Mouse (Mus musculus) cerebellum, adult 2 months (tissue): ENCODE measurements around the gene Tnfrsf14. TPM values are rescaled to one million over a fixed set of nuclear protein-coding genes. Genes with fewer than 3 reads are reported as not detected.
A peak's percentile ranks its signal among the peaks of the same experiment; 100 is the strongest.

ENCODE experiments used
- DNase-seq, 2 experiments: peaks; one replicate each; pipeline ENCODE4 v3.0.0; 2021
- H3K27ac ChIP-seq: fragments of 200-500 bp; 2 replicates; pipeline ENCODE4 v1.5.1; 2012; ENCODE audit warnings: low read length, control low read depth, inconsistent platforms; ENCODE audit not compliant: insufficient read depth
- H3K27me3 ChIP-seq: fragments of 200-500 bp; 2 replicates; pipeline ENCODE4 v1.6.1; 2012; ENCODE audit warnings: inconsistent platforms, mild to moderate bottlenecking, low read length, moderate library complexity; ENCODE audit not compliant: control insufficient read depth, insufficient read depth
- H3K4me1 ChIP-seq: fragments of 200-500 bp; 2 replicates; pipeline ENCODE4 v1.6.1; 2011; ENCODE audit warnings: low read length; ENCODE audit not compliant: control insufficient read depth, insufficient read depth
- H3K4me3 ChIP-seq: fragments of 200-500 bp; replicated peaks from 2 replicates; pipeline ENCODE3; 2011; ENCODE audit warnings: mild to moderate bottlenecking, low read depth, low read length, control low read depth; ENCODE audit not compliant: insufficient read depth
- CTCF ChIP-seq: fragments of 200-500 bp; IDR thresholded peaks from 2 replicates; pipeline ENCODE4 v1.5.1; 2011; ENCODE audit warnings: low read depth, mild to moderate bottlenecking, control low read depth, low read length, moderate library complexity, borderline replicate concordance; ENCODE audit not compliant: insufficient read depth
- POLR2A ChIP-seq: fragments of 200-500 bp; IDR thresholded peaks from 2 replicates; pipeline ENCODE4 v1.6.1; 2011; ENCODE audit warnings: low read length, control low read depth, borderline replicate concordance; ENCODE audit not compliant: insufficient read depth
- WGBS: fragments of 180-500 bp; shearing (Covaris S2); methylation state at CpG from one replicate; pipeline ENCODE4 v1.1.7; 2018; 5-methylcytosine and 5-hydroxymethylcytosine counted together
- polyA plus RNA-seq: library from polyadenylated mRNA; depleted of rRNA; stranded (reverse); fragments of >200 nt; gene quantifications from 2 replicates; pipeline ENCODE4 v1.2.3, GENCODE M21; 2012; rRNA removed

Tnfrsf14 gene
- 0.80 and 1.3 TPM in 2 replicates for polyA plus RNA-seq

- TF ChIP-seq POLR2A, result no peak
- TF ChIP-seq CTCF, result no peak
- no peak within 1 kb of the TSS for H3K4me3 ChIP-seq
Observed at GRCm38 (mm10) chr4:154928395-154929087, at the start of gene Tnfrsf14. Tnfrsf14 (minus strand) TSS chr4:154928563.

GRCm38 (mm10) chr4:154974163-154974611, 45.8 kb upstream of the Tnfrsf14 start:
- Histone ChIP-seq H3K27me3 (no peaks in the 10 kb centered on the region), H3K4me1 (peaks cover 6% of the 10 kb centered on the region), H3K4me3 (no peak overlapping the region), H3K27ac (no peak overlapping the region)
- WGBS, result 27% methylated on average over 11 of the region's 11 CpGs
- DNase-seq, result peak; percentile 43 to 52
- TF ChIP-seq POLR2A (no peak), CTCF (no peak)

More at GRCm38 (mm10) chr4:154928395-154929087, at the start of gene Tnfrsf14:
- 73% methylated on average over 12 of the region's 12 CpGs for WGBS
- no peak for DNase-seq
- Histone ChIP-seq H3K4me1 (no peaks in the 10 kb centered on the region), H3K27me3 (no peaks in the 10 kb centered on the region), H3K27ac (no peak within 1 kb of the TSS)

GRCm38 (mm10) chr4:154972546-154972945, 44.2 kb upstream of the Tnfrsf14 start:
- WGBS, result 93% methylated on average over 12 of the region's 12 CpGs
- Histone ChIP-seq H3K27ac (no peak overlapping the region), H3K4me1 (peaks cover 6% of the 10 kb centered on the region), H3K27me3 (no peaks in the 10 kb centered on the region), H3K4me3 (no peak overlapping the region)
- no peak for DNase-seq
- TF ChIP-seq CTCF (no peak), POLR2A (no peak)

- Histone ChIP-seq H3K27ac (no peak overlapping the region), H3K27me3 (no peaks in the 10 kb centered on the region), H3K4me1 (peaks cover 5% of the 10 kb centered on the region; the same call in 1 of the 2 replicates), H3K4me3 (no peak overlapping the region)
- DNase-seq, result peak; percentile 61 to 67
- WGBS, result 63% methylated on average over 5 of the region's 5 CpGs
- TF ChIP-seq CTCF (peak; percentile 56; the same call in 1 of the 2 replicates), POLR2A (no peak)
Observed at GRCm38 (mm10) chr4:154967173-154967572, 38.8 kb upstream of the Tnfrsf14 start.

GRCm38 (mm10) chr4:154965856-154966255, 37.5 kb upstream of the Tnfrsf14 start:
- no peaks in the 10 kb centered on the region for H3K27me3 ChIP-seq
- H3K4me3 ChIP-seq, result no peak overlapping the region
- 4% methylated on average over 3 of the region's 3 CpGs for WGBS
- H3K4me1 ChIP-seq, result peaks cover 8% of the 10 kb centered on the region
- TF ChIP-seq CTCF (no peak), POLR2A (no peak)
- DNase-seq, result no peak
- no peak overlapping the region for H3K27ac ChIP-seq

- peak overlapping the region; percentile 15; the same call in 1 of the 2 replicates for H3K27ac ChIP-seq
- peaks cover 8% of the 10 kb centered on the region for H3K4me1 ChIP-seq
- H3K27me3 ChIP-seq, result no peaks in the 10 kb centered on the region
- peak overlapping the region; percentile 65 for H3K4me3 ChIP-seq
- TF ChIP-seq POLR2A (no peak), CTCF (no peak)
- no peak for DNase-seq
- under 1% methylated on average over 36 of the region's 36 CpGs for WGBS
Observed at GRCm38 (mm10) chr4:154964581-154965235, 36.3 kb upstream of the Tnfrsf14 start.

GRCm38 (mm10) chr4:154963901-154964580, 35.7 kb upstream of the Tnfrsf14 start, which contains the start of gene Pank4:
Pank4 (plus strand) TSS chr4:154964123.
- under 1% methylated on average over 66 of the region's 66 CpGs for WGBS
- H3K27me3 ChIP-seq, result no peaks in the 10 kb centered on the region
- peak within 1 kb of the TSS; percentile 70 for H3K27ac ChIP-seq
- peak; percentile 94 to 95 for DNase-seq
- peak within 1 kb of the TSS; percentile 65 for H3K4me3 ChIP-seq
- TF ChIP-seq POLR2A (peak; percentile 86), CTCF (no peak)
- H3K4me1 ChIP-seq, result peaks cover 8% of the 10 kb centered on the region
